Mouse (Mus musculus) stomach, embryonic 14.5 days (tissue): ENCODE data around the gene Zfp12. TPM values are rescaled to one million over a fixed set of nuclear protein-coding genes. Genes with fewer than 3 reads are reported as not detected.
A peak's percentile ranks its signal among the peaks of the same experiment; 100 is the strongest.

Source experiments
- ATAC-seq: fragments of 200-750 bp; cut with Nextera tagmentation; 2 replicates; pipeline ENCODE4 v1.8.0; 2017; ENCODE audit warnings: low read depth, moderate TSS enrichment; ENCODE audit not compliant: insufficient number of reproducible peaks, insufficient read depth, low FRiP score
- H3K27ac ChIP-seq: fragments of 300-500 bp; sonication (generic); 2 replicates; pipeline ENCODE4 v1.5.1; 2014; ENCODE audit warnings: mild to moderate bottlenecking, low read length, moderate library complexity, mixed read lengths
- H3K27me3 ChIP-seq: fragments of 300-500 bp; sonication (generic); 2 replicates; pipeline ENCODE4 v1.6.1; 2014; ENCODE audit warnings: low read length, control low read depth, mixed read lengths; ENCODE audit not compliant: control insufficient read depth, insufficient read depth
- H3K36me3 ChIP-seq: fragments of 300-500 bp; sonication (generic); 2 replicates; pipeline ENCODE4 v1.6.1; 2014; ENCODE audit warnings: mild to moderate bottlenecking, control low read depth, low read length, moderate library complexity, mixed read lengths; ENCODE audit not compliant: control insufficient read depth, insufficient read depth
- H3K4me1 ChIP-seq: fragments of 300-500 bp; sonication (generic); 2 replicates; pipeline ENCODE4 v1.6.1; 2014; ENCODE audit warnings: low read length, control low read depth, mixed read lengths; ENCODE audit not compliant: control insufficient read depth, insufficient read depth
- H3K4me2 ChIP-seq: fragments of 300-500 bp; sonication (generic); replicated peaks from 2 replicates; pipeline ENCODE4 v1.6.1; 2014; ENCODE audit warnings: low read depth, low read length, control low read depth
- H3K4me3 ChIP-seq: fragments of 300-500 bp; sonication (generic); 2 replicates; pipeline ENCODE4 v1.5.1; 2014; ENCODE audit warnings: low read depth, low read length, control low read depth
- H3K9ac ChIP-seq: fragments of 300-500 bp; sonication (generic); replicated peaks from 2 replicates; pipeline ENCODE4 v1.6.1; 2014; ENCODE audit warnings: low read depth, mild to moderate bottlenecking, control low read depth, low read length, moderate library complexity, mixed read lengths
- H3K9me3 ChIP-seq: fragments of 300-500 bp; sonication (generic); 2 replicates; pipeline ENCODE4 v1.6.1; 2016; ENCODE audit warnings: low read depth, low read length, control low read depth; ENCODE audit not compliant: control insufficient read depth
- whole genome bisulfite sequencing: fragments of 180-500 bp; shearing (Covaris S2); extraction: QIAGEN DNeasy Blood & Tissue Kit; methylation state at CpG from one replicate; pipeline ENCODE4 v1.1.7; 2014; 5-methylcytosine and 5-hydroxymethylcytosine counted together
- polyA plus RNA-seq: library from polyadenylated mRNA; unstranded; fragments of >200 nt; fragmentation: Nextera tagmentation; extraction: Ambion mirVana; gene quantifications from 2 replicates; pipeline ENCODE4 v1.2.1, GENCODE M21; 2014

Zfp12 gene
- polyA plus RNA-seq, 1 experiment from 2014 or later: 19.3 TPM

GRCm38 (mm10) chr5:143254487-143255130 lies 19.6 kb downstream of the Zfp12 start:
- no peaks in the 10 kb centered on the region for H3K9me3 ChIP-seq
- no peak overlapping the region for H3K27ac ChIP-seq
- peaks cover 4% of the 10 kb centered on the region; the same call in 1 of the 2 replicates for H3K36me3 ChIP-seq
- ATAC-seq: no peak
- H3K9ac ChIP-seq: no peak overlapping the region
- H3K4me1 ChIP-seq: 0 out of 2 replicates have a peak, but pooled peaks cover 8% of the 10 kb centered on the region
- peaks cover 56% of the 10 kb centered on the region for H3K27me3 ChIP-seq
- 26% methylated on average over 66 of the region's 66 CpGs for WGBS
- H3K4me3 ChIP-seq: peak overlapping the region; percentile 30; the same call in 1 of the 2 replicates
- peak overlapping the region; percentile 72; the same call in 1 of the 2 replicates for H3K4me2 ChIP-seq

- H3K9ac ChIP-seq: no peak overlapping the region
- no peak overlapping the region for H3K27ac ChIP-seq
- 0 out of 2 replicates have a peak, but pooled peaks cover 8% of the 10 kb centered on the region for H3K4me1 ChIP-seq
- peaks cover 56% of the 10 kb centered on the region for H3K27me3 ChIP-seq
- no peaks in the 10 kb centered on the region for H3K9me3 ChIP-seq
- WGBS: 41% methylated on average over 24 of the region's 24 CpGs
- peaks cover 4% of the 10 kb centered on the region; the same call in 1 of the 2 replicates for H3K36me3 ChIP-seq
- no peak overlapping the region for H3K4me3 ChIP-seq
- no peak for ATAC-seq
- no peak overlapping the region for H3K4me2 ChIP-seq
Measured at GRCm38 (mm10) chr5:143255131-143255519, 20.2 kb downstream of the Zfp12 start.

GRCm38 (mm10) chr5:143255802-143256201 lies 20.8 kb downstream of the Zfp12 start:
- Histone ChIP-seq H3K9me3 (no peaks in the 10 kb centered on the region), H3K4me2 (no peak overlapping the region), H3K9ac (no peak overlapping the region), H3K4me1 (0 out of 2 replicates have a peak, but pooled peaks cover 8% of the 10 kb centered on the region), H3K4me3 (no peak overlapping the region), H3K36me3 (peaks cover 4% of the 10 kb centered on the region), H3K27me3 (peaks cover 56% of the 10 kb centered on the region), H3K27ac (no peak overlapping the region)
- ATAC-seq: no peak
- 95% methylated on average over 5 of the region's 5 CpGs for WGBS

DNA sequence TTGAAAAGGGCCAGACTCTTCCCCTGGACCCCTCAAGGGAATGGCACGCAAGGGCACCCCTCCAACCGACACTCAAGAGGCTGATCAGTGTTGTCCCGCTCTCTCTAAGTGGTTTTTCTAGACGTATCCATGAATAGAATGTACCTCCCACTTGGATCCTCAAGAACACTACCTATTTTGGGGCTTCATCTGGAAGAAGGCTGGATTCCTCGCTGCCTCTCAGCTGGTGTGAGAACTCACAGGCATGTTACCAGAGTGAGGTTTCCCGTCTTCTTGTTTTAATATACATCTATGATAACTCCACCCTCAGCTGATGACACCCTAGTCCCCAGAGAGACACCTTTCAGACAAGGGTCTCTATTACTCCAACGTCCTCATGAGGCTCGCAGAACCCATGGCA lies 26.7 kb downstream of the Zfp12 start:
- Histone ChIP-seq H3K36me3 (peaks cover 19% of the 10 kb centered on the region), H3K4me3 (no peak overlapping the region), H3K9me3 (no peaks in the 10 kb centered on the region), H3K4me1 (no peaks in the 10 kb centered on the region), H3K4me2 (no peak overlapping the region), H3K9ac (no peak overlapping the region), H3K27ac (no peak overlapping the region), H3K27me3 (peaks cover 10% of the 10 kb centered on the region)
- ATAC-seq: no peak
- 95% methylated on average over 8 of the region's 8 CpGs for WGBS

- no peak overlapping the region for H3K4me2 ChIP-seq
- H3K36me3 ChIP-seq: peaks cover 19% of the 10 kb centered on the region
- H3K4me3 ChIP-seq: no peak overlapping the region
- H3K9ac ChIP-seq: no peak overlapping the region
- H3K4me1 ChIP-seq: 0 out of 2 replicates have a peak, but pooled peaks cover 4% of the 10 kb centered on the region
- no peaks in the 10 kb centered on the region for H3K27me3 ChIP-seq
- 94% methylated on average over 10 of the region's 10 CpGs for WGBS
- H3K27ac ChIP-seq: no peak overlapping the region
- no peak for ATAC-seq
- H3K9me3 ChIP-seq: no peaks in the 10 kb centered on the region
Measured at GRCm38 (mm10) chr5:143264689-143265088, 29.7 kb downstream of the Zfp12 start.

DNA sequence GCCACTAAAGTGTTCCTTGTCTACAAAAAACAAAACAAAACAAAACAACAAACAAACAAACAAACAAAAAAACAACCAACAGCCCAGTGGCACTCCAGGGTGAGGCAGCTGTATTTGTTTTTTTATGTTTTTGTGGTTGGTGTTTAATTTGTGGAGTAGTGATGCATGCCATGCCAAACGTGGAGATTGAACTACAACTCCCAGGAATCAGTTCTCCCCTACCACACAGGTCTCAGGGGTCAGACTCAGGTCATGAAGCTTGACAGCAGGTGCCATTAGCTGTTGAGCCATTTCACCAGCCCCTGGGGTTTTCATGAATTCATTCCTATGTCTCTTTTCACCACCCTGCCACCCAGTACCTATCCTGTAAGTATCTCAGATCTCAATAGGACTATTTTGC lies 30.4 kb downstream of the Zfp12 start:
- Histone ChIP-seq H3K27ac (no peak overlapping the region), H3K9me3 (no peaks in the 10 kb centered on the region), H3K4me1 (0 out of 2 replicates have a peak, but pooled peaks cover 4% of the 10 kb centered on the region), H3K4me2 (no peak overlapping the region), H3K27me3 (no peaks in the 10 kb centered on the region), H3K4me3 (no peak overlapping the region), H3K9ac (no peak overlapping the region), H3K36me3 (peaks cover 19% of the 10 kb centered on the region)
- ATAC-seq: no peak
- WGBS: 64% methylated on average over 1 of the region's 1 CpGs

- ATAC-seq: no peak
- Histone ChIP-seq H3K36me3 (peaks cover 17% of the 10 kb centered on the region), H3K4me2 (no peak overlapping the region), H3K27me3 (no peaks in the 10 kb centered on the region), H3K9ac (no peak overlapping the region), H3K9me3 (no peaks in the 10 kb centered on the region), H3K4me3 (no peak overlapping the region), H3K27ac (no peak overlapping the region), H3K4me1 (0 out of 2 replicates have a peak, but pooled peaks cover 6% of the 10 kb centered on the region)
- 85% methylated on average over 6 of the region's 6 CpGs for WGBS
Measured at GRCm38 (mm10) chr5:143266794-143267193, 31.8 kb downstream of the Zfp12 start.

GRCm38 (mm10) chr5:143268985-143269362 lies 34.0 kb downstream of the Zfp12 start:
- H3K27me3 ChIP-seq: no peaks in the 10 kb centered on the region
- no peak overlapping the region for H3K27ac ChIP-seq
- H3K9ac ChIP-seq: peak overlapping the region; percentile 73
- no peak for ATAC-seq
- peaks cover 2% of the 10 kb centered on the region for H3K36me3 ChIP-seq
- no peaks in the 10 kb centered on the region for H3K9me3 ChIP-seq
- peak overlapping the region; percentile 73 for H3K4me3 ChIP-seq
- 25% methylated on average over 8 of the region's 8 CpGs for WGBS
- H3K4me2 ChIP-seq: peak overlapping the region; percentile 92
- 0 out of 2 replicates have a peak, but pooled peaks cover 6% of the 10 kb centered on the region for H3K4me1 ChIP-seq
